Mouse (Mus musculus) right cerebral cortex, postnatal 36 days (tissue): ENCODE measurements at regions not wholly inside any gene's neighbourhood (a gene's known extent, or its start where the extent isn't known, plus 50 kb on each side); places are given as distances from the start of the nearest gene placed in this dataset.
"Not testable (repeated sequence)": the region's sequence is repeated elsewhere in the genome, so short reads cannot be mapped to it uniquely, and the experiment has no call there.

Experiments
- DNase-seq, 2 experiments: peaks; one replicate each; pipeline ENCODE4 v3.0.0; 2022; ENCODE audit warnings: low spot score in 2 of 2, mixed read lengths in 1 of 2

DNA sequence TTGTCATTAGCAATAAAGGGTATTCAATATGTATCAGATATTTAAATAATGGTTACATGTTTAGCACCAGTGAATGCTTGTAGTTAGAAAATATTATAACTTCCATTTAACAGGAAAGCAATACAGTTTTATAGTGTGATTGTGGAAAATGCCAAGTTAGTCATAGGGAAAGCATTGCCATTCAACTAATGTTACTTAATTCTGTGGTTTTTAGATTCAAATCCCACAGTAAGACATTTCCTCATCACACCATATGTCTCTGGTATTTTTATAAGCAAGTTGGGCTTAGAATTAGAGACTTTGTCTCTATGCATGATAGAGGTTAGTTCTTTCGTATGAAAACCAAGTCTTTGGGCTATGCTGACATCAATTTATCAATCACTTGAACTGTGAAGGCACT, 133.0 kb downstream of the Prr30 start:
- no peak for DNase-seq

DNA sequence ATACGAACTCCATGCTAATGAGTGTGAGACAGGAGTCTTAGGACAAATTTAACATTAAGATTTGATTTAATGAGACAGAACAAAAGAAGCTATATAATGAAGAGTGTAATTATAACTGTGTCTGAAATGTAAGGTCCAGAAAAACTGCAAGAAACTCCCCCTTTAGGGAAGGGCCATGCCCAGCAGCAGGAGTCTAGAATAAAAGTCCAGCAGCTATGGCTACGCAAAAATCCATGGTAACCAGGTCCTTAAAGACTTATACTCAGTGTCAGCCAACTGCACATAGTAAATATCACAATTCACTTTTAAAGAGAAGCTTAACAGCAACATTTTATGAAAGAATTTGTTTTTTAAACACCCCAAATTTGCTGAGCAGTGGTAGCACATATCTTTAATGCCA, 143.3 kb downstream of the Prr30 start:
- DNase-seq = no peak

DNA sequence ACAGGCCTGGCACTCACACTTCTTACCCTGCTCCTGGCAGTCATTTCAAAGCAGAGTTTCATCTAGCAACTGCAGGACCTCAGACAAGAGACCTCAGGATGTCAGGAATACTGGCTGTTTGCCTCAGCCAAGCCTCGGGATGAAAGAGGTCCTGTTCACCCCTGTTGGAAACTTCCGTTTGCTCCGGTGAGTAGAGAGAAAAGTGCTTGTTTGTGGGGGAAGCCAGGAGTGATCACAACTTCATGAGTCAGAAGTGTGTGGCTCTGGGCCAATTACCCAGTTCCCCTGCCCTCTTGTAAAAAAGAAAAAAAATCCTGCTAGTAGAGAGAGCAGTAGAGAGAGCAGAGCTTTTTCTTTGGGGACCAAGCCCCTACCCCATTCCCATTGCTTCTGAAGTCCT, 144.2 kb downstream of the Prr30 start:
- DNase-seq = no peak

DNA sequence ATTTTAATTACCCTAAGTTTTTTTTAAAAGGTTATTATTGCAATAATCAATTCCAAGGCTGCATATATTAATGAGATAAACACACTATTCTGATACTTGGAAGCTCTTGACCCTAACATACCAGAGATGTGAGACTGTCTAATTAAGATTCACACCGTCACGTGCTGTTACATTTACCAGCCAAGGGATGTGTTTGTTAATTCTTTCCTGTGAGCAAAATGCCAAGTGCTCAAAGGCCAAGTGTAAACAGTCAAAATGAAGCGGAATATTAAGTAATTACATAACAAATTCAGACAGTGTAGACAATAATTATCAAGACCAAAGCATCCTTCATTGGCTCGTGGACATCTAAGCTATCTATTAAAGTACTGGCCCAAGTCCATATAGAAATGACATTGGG, 145.3 kb downstream of the Prr30 start:
- DNase-seq = no peak

DNA sequence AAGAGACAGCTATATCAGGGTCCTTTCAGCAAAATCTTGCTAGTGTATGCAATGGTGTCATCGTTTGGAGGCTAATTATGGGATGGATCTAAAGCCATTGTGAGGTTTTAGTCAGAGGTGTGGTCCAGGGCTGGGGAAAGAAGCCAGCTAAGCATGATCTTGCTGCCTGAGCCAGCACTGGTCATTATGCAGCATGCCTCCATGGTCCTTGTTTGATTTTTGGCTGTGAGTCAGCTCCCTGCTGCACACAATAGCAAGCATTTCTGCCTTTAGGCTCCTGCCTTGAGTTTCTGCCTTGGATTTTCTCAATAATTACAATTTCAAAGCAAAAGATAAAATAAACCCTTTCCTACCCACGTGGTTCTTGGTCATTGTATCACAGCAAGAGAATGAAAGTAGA, 147.4 kb downstream of the Prr30 start:
- no peak for DNase-seq

DNA sequence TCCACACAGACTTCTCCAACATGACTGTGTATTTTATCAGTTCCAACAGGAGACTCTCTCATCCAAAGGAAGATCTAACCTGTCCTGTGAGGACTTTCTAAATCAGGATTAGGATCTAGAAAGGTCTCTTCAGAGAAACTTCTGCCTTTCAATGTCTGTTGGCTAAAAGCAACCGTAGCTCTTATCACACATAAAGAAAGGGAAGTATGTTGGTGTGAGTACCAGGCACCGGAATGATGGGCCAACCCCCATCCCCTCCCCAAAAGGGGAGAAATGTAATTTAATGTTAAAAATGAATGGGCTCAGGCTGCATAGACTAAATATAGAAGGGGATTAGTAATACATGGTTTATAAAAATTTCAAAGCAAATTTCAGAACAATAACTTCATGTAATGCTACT, 149.9 kb downstream of the Prr30 start:
- DNase-seq = no peak

DNA sequence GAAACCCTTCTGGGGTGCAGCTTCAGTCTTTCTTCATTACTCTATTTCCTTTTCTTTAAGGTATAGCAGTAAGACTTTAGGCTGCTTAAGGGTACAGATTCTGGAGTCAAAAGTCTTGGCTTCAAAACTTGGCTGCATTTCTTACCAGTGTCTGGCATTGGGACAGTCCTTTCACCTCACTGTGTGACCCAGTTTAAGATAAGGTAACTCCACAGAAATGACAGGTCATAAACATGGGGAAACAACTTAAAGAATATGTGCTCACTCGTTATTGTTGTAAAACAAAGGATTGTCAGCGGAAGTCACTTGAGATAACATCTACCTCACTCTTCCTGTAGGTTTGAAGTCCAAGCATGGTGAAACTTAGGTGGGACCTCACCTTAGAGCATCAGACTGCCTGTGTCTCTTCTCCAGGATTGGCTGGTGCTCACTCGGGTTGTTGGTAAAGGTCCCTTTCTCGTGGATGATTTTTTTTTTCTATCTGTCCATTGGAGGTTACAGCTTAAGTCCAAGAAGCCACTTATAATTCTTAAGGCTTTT, 150.4 kb downstream of the Prr30 start:
- DNase-seq = no peak

DNA sequence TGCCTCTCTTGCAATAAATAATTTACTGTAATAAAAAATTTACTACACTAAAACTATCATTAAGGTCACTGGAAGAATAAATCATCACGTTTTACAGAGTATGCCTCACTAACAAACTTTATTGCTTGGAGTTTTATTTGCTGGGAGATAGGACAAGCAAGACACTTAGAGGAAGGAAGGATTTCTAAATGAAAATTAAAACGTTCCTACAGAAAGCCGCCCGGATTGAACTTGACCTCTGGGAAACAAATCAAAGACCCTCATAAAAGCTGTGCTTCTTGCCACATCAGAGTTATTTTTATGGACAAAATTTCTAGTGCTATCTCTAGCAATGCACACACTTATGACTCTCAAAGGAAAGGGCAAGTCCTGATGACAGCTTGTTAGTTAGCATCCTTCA, 156.6 kb downstream of the Prr30 start:
- DNase-seq = no peak

DNA sequence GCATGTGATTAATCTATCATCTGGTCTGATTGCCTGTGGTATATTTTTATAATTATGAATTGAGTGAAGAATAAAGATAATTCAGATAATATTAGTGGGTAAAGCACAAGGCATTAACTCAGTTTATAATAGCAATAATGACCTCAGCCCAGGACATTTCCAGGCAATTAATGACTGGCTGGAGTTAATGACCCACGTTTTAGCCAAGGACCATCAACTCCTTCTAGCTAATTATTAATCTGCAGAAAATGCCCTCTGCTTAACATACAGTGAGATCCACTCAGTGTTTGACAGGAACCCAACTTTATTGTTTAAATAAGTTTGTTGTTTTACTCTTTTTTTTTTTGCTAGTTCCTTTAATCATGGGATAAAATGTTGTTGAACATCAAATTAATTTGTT, 199.1 kb downstream of the Prr30 start:
- DNase-seq = no peak

DNA sequence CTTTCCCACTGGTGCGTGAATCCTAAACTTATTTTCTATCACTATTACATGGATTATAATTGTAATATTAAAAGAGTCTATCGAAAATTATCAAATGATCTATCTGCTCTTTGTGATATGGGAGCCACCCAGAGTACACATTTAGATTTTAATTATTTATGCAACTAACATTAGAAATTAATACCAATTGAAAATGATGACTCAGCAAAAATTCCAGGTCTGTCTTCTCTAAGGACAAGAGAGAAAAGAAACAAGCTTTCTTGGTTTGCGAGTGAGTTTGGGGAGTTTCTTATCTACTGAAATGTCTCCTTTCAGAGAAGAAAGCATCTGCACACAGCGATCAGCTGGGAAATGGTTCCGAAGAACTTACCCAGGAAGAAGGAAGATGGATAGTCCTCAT, 219.4 kb downstream of the Prr30 start:
- DNase-seq = no peak

DNA sequence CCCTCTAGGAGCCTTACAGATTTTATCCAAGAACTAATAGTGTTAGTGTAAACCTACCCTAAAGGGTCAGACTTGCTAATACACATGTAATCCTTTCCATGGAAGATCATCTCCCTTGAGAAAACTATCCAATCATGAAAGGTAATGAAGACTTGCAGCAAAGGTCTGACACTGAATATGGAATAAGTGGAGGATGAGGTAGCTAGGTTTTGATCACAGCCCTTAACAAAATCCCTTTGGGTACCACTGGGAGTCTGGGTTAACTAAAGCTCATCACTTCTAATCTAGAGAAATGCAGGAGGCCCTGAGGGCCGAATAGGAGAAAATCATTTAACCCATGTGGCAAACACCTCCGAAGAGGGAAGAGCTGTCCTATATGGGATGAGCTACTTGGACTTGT, 221.6 kb downstream of the Prr30 start:
- DNase-seq = no peak

DNA sequence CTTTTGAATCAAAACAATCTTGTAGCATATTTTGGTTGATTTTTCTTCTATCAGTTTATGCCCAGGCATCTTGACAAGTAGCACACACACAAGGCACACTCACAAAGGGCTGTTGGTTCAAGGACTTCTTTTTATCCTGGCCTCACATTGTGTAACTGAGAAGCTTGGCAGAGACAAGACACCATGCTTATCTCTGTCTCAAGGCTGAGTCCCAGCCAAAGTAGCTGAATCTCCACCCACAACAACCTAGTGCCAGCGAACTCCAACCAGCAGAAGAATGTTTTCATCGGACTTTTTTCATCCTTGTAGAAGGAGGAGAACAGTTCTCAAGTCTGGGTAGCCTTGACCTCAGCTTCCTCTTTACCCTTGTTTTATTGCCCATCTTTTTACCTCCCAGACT, 229.2 kb downstream of the Prr30 start:
- DNase-seq = no peak

DNA sequence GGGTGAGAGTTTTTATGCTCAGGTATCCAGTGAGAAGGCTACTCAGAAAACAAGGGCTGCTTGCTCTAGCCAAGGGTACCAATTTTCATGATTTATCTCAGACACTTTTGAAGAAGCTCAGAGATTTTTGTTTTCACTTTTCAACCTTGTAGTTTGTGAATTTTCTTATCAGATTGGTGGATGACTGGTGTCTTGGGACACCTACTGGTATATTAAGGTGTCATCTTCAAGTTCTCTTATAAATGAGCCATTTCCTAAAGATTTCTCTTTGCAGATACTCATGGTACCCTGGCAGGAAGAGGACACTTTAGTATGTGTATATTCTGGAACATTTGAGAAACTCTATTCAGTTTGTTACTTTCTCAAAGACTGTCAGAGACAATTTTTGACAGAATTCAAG, 239.9 kb downstream of the Prr30 start:
- no peak for DNase-seq

DNA sequence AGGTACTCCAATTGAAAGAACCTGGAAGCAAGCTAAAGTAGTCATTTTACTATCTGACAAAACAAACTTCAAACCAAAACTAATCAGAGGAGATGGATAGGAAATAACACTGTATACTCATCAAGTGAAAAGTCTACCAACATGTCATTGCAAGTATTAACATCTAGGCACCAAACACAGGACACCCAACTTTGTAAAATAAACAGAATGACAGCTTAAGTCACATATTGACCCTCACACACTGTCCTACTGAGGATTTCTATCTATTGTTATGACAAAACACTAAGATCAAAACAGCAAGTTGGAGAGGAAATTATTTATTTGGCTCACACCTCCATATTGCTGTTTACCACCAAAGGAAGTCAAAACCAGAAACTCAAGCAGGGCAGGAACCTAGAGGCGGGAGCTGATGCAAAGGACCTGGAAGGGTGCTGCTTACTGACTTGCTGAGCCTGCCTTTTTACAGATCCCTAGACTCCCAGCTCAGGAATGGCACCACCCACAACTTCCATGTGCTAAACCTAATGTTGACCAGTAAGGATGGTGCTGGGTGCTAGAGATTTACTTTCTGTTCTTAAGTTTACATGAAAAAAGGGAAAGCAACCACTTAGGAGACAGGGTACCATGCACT, 244.2 kb downstream of the Prr30 start:
- no peak for DNase-seq

DNA sequence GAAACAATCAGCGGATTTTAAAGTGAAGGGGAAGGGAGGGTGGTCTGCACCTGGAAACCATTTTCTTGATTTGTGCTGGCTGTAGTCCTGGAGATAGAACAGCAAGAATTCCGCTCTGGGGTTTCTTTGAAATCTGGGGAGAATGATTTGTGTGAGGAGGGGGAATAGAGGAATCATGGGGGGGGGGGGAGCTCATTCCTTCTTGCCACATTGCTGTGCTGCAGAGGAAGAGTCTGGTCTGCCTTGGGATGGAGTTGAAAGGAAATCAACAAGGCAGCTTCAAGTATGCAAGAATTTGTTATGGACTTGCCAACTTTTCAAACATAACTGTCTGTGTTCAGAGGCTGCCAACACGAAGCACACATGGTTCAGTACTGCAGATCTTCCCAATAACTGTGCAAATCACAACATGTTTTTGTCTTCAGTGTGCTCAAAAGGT, 249.4 kb downstream of the Prr30 start:
- DNase-seq = no peak

DNA sequence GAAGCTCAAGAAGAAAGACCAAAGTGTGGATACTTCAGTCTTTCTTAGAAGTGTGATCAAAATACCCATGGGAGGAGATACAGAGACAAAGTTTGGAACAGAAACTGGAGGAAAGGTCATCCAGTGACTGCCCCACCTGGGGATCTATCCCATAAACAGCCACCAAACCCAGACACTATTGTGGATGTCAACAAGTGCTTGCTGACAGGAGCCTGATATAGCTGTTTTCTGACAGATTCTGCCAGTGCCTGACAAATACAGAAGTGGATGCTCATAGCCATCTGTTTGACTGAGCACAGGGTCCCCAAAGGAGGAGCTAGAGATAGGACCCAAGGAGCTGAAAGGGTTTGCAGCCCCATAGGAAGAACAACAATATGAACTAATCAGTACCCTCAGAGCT, 252.5 kb downstream of the Prr30 start:
- DNase-seq = not testable (repeated sequence)

DNA sequence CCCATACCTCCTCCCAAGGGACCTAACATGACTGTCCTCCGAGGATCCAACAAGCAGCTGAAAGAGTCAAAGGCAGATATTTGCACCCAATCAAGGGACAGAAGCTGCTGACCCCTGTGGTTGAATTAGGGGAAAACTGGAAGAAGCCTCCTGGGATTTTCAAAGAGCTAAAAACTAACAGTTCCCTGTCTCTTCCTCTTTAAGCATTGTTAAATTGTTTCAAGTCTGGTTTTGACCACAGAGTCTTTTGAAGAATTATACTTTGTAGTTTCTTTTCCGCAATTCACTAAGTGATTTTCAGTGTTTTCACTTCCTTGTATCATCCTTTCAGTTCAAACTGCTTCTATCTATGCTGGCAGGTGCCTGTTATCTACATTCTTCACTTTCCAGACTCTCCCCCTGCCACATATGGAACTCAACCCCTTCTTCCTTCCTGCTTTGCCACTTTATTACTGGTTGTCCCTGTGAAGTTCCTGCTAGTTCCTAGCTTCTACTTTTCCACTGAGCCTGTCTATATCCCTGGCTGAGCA, 262.7 kb downstream of the Prr30 start:
- DNase-seq = no peak

DNA sequence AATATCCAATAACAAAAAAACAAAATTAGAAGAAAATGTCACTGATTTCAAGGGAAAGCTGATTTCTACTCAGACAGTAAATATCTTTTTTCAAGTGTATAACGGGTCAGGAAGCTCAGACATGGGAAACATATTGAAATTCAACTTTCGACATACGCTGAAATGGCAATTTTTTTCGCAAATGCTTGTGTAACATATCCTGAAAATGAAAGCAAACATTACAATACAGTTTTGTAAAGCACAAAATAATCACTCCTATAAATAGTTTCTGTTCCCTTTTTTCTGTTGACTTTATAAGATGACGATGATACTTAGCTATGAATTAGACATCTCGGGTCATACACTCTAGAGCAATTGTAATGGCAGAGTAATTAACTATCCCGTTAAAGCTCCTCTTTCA, 265.6 kb downstream of the Prr30 start:
- DNase-seq = no peak

DNA sequence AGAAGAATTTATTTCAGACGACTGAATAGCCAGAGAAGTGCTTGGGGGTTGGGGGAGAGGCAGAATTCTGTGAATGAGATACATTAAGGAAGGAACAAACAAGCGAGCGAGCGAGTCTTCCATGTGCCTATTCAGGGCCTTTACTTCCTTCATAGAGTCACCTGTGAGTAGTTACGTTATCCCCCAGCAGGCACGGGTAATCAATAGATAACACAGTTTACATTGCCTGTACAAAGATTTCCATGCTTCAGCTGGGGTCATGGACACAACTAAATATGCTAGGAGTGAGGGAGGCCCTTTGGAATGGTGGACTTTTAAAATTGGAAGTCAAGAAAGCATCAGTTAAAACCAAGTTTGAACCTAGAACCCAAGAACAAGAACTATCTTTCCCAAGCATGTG, 275.2 kb downstream of the Prr30 start:
- DNase-seq = no peak

DNA sequence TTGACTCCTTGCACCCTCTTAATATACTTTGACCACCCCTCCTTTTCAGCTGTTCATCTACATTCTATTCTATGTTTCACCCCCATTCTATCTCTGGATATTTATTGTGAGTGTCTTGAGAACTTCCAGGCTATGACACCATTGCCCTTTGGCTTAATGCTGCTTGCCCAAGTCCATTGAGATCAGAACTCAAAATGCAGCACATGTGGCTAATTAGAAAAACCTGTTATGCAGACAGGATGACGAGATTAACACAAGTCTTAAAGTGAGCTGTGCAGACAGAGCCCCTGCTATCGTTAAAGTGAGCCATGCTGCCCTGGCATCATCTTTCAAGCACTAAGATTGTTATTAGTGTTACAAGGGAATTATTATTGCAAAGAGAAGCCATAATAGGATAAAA, 299.9 kb downstream of the Prr30 start:
- DNase-seq = no peak

DNA sequence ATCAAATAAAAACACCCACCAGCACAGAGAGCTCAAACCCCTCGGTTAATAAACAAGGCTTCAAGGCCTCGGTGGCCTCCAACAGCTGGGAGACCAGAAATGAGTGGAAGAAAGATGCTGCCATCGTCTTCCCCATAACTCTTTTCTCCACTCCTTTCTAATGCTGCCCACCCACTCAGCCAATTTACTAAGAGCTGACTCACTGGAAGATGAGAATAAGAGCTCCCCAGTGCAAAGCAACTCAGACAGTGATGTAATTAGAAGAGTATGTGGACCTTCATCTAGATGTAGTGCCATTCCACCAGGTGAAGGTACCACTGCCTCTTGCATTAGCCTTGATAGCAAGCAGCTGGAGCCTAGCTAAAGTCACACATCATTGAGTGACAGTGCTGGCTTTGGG, 301.1 kb downstream of the Prr30 start:
- no peak for DNase-seq

DNA sequence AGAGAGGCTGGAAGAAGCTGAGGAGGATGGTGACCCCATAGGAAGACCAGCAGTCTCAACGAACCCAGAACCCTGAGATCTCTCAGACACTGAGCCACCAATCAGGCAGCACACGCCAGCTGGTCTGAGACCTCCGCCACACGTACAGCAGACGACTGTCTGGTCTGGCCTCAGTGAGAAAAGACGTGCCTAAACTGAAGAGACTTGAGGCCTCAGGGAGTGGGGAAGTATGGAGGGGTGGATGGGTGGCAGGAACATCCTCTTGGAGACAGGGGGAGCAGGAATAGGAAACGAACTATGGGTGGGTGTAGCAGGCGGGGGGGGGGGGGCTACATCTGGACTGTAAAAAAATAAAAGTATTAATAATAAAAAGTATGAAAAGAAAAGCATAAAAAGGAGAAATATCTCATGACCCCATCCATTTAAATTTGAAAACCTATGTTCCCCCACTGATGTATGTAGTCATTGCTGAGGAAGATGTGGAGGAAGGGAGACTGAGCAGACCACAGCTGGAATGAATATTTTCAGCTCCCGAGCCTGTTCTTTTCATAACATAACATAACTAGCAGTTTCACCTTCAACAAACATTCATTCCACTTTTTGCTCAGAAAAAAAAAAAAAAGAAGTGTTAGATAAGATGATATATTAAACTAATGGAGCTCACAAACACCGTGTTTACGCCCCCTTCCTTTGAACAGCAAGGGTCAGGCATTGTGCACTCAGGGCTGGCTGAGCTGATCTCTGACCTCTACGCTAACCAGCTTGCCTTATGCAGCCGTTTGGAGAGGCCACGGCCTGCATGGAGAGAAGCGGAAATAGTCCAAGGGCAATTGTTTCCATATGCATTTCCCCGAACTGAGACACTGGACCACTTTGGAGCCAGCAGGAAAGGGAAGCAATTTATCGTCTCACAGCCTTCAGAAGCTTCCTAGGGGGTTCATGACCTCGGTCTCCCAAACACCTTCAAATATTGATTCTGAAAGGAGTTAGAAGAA, 310.7 kb downstream of the Prr30 start:
- DNase-seq = no peak

DNA sequence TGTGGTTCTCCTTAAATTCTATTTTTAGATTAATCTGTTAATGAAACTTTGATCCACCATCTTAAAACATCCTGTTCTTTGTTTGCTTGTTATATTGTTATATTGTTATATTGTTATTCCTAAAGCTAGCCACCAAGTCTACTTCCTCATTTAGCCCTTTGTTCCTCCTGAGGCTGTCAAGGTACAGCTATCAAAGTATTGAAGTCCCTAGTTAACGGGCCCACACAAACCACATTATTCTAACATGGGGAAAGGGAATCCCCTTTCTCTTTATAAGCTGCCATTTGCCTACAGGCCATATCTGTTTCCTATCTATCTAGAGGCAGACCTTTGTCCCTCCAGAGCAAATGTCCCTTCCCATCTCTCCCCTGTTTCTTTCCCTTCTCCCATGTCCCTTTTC, 317.0 kb downstream of the Prr30 start:
- no peak for DNase-seq
